Mouse (Mus musculus): ENCODE data around the gene Slc27a3.

Slc27a3 gene

DNA sequence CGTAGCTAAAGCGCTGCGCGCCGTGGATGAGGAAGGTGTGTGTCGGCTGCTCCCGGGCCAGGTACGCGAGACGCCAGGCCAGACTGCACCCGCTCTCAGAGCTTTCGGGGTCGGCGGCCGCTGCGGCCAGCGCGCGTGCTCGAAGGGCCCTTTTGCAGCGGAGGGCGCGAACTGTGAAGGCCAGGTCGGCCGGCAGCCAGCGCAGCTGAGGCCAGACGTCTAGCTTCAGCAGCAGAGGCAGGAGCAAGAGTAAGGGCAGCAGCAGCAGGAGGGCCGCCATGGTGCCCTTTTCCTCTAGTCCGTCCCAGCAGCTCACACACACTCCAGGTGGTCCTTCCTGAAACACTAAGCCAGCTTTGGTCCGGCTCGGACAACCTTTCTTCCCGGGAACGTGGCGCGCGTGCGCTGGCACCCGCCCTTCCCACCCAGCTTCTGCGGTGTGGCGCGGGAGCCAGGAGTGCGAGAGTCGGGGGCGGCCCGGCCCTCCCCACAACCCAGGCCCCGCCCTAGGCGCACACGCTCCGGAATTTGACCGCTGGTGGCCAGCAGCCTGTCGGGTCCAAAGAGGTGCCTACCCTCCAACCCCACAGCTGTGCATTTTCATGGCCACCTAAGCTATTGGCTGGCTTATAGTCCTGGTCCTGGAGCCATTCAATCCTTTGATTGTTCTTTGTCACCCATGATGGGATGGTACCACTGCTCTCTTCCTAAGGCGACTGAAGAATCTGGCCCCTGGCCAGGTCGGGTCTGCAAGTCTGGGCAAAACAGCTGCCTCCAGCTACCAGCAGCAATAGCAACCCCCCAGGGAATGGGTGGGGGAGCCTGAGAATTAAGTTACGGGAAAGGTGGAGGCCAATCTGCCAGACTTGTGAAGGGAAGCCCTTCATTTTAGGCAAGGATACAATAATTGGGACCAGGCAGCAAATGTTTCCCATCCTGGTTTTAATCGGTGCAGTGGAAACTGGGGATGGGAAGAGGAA, at the start of gene Slc27a3:
Slc27a3 (minus strand) TSS at position 428 of the 980 bp plus-strand sequence.
- peak; percentile 95 for DNase-seq

DNA sequence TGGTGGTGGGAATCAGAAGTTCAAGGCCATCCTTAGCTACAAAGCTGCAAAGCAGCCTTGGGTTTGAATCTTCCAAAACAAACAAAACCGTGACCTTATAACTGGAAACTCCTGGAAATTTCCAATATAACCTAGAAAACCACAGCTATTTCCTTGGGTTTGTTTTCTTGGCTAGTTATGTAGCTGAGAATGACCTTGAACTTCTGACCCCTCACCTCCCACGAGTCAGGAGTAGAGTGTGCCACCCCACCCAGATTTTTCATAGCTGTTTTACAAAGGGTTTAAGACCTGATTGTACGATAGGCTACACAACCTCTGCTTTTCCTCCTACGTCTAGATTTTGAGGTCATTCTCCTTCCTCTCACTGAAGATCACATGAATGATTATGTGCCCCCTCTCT, 47.4 kb upstream of the Slc27a3 start:
- no peak for DNase-seq

DNA sequence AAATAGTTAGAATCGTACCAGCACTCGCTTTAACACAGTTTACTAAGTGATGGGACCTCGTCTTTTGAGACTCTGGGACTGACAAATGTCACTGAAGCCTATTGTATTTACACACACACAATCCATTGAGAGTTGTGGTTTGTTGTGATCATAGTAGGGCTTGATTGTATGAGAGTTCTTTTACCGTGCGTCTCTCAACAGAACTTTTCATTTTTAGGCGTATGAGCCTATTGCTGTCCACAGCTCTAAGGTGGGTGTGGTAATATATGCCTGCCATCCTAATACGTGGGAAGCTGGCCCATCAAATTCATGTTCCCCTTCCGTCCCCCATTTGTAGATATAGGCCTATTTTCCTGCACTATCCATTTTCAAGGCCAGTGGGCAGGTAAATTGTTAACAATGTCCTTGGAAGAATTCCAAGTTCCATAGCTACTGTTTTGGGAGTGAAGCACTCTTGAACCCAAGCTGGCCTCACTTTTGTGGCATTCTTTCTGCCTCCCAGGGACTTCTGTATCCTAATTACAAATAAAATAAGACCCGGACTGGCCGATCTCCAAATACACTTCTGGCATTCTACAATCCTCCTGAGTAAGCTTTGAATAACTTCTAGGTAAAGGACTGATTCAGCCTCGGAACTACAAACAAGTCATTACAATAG, 44.5 kb upstream of the Slc27a3 start:
- DNase-seq = no peak

DNA sequence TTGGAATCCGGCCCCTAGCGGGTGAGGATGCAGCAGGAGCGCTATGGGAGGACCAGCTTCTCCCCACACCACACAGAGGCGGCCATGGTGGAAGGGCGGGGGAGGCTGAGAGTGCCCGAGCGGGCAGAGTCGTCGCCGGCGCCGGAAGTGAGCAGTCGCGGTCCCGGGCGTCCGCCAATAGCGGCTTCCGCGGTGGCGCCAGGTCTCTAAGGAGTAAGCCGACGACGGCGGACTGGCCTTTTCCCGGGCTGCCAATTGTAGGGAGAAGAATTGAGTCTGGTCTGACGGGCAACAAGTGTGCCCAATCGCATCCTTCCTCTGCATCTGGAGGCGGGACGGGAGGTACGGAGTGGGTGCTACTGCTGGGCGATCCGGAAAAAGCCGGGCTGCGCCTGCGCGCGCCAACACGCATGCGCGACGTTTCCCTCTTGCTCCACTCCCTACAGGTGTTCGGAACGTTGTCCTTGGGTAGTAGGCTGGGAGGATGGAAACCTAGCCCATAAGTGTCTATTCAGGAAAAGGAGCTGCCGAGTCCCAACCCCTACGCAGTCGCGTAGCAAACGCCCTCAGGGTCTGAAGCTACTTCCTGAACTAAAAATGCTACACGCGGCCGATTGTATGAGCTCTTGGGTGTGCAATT, 43.8 kb upstream of the Slc27a3 start, which contains the start of gene Ints3:
Ints3 (minus strand) TSS at position 242 of the 640 bp plus-strand sequence.
- DNase-seq = peak; percentile 100

DNA sequence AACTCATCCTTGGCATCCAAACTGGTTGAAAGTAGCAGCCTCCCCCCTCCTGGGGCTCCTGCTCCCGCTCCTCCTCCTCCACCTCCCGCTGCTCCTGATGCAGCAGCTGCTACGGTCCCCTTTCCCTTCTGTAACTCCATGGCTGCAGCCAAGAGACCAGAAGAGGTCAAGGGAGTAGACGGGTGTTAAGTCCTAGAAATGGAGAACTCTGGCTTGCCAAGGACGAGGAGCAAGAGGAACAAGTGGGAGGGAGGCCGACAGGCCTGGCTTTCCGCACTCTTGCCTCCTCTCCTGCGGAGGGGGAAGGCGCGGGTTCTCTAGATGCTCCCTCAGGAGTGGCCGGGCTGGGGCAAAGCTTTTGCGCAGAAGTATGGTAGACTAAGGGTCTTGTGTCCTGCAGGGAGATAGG, 43.1 kb upstream of the Slc27a3 start:
- DNase-seq = peak; percentile 97

DNA sequence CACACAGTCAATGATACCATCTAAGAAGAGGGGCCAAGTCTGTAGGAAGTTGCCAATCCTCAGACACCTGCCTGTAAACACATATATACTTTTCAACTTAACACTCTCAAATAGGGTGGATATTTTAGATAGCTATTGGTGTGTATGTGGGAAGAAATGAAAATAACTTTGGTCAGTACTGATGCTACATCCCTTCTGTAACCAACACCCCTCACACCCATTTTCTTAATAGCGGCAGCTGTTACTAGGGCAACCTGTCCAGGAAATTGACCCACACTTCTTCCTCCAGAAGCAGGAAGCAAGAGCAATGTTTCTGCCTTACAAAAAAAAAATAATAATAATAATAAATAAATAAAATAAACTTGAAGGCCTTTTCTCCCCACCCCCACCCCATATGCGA, 42.6 kb upstream of the Slc27a3 start:
- no peak for DNase-seq

DNA sequence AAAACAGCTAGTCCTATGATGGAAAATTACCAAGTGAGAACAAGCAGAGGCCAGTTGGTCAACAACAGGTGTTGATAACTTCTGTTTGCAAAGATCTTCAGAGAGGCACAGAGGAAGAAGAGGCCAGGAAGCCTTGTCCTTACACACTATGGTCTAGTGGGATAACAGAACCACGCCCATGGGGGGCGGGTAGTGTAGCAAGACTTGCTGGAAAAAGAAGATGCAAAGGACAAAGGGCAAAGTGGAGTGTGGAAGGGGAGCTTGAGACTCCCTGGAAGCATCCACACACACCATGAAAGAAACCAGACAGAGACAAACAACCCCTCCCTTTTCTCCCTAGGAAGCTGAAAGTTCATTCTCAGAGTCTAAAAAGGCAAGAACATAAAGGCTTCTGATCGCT, 39.8 kb upstream of the Slc27a3 start:
- peak; percentile 89 for DNase-seq

DNA sequence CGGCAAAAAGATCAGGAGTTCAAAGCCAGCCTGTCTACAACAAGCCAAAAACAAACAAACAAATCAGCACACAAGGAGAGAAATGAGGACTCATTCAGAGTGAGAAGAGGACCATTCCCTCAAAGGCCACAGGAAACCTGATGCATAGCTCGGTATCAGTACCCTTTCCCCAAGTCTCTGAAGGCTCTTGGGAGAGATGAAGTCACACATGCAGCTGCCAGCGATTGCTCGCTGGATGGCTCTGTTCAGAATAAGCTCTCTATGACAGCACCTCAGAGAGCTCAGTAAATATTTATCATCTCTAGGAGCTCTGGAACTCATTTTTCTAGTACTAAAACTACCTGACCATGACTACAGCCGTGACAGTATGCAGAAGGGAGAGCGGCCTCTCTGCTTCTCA, 38.4 kb upstream of the Slc27a3 start:
- peak; percentile 94 for DNase-seq

DNA sequence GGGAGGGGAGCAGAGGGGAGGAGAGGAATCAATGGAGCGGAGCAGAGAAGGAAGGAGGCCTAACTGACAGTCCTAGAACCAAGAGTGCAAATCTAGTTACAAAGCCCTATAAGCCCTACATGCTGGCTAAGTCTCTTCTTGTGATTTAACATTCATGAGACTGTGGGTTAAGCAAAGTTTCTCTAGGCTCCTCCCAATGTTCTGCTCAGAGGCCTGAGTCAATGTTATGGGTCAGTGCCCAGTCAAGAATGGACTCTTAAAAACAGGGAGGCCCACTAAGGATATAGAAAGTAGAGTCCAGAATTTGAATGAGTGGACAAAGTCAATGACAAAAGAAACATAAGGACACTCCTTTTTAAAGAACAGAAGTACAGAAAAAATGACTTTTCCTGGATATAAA, 37.8 kb upstream of the Slc27a3 start:
- no peak for DNase-seq

DNA sequence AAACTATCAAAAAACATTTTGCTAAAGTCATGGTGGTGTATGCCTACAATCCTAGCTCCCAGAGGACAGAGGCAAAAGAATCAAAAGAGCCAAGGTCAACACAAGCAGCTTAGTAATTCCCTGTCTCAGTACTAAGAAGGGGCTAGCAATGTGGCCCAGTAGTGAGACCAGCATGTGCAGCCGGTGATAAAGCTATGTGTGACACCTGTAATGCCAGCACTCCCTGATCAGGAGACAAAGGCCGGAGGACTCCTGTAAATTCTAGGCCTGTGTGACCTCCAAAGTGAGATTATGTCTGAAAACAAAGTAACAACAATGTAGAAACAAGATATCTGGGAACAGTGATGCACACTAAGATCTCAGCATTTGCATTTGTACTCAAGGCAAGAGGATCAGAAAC, 35.8 kb upstream of the Slc27a3 start:
- no peak for DNase-seq

DNA sequence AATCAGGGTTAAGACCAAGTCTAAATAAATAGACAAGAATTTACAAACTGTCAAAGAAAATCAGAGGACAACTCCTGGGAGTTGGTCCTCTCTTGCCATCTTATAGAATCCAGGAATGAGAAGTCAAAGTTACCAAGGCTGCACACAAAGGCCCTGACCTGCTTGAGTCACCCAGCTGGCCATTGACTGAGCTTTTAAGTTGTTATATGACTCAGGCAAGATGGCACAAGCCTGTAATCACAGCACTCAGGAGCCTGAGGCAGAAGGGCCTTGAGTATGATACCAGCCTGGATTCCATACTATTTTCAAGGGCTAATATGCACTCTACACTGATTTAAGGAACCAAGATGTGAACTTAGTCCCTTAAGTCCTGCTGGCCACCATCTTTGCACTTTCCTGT, 33.8 kb upstream of the Slc27a3 start:
- DNase-seq = no peak

DNA sequence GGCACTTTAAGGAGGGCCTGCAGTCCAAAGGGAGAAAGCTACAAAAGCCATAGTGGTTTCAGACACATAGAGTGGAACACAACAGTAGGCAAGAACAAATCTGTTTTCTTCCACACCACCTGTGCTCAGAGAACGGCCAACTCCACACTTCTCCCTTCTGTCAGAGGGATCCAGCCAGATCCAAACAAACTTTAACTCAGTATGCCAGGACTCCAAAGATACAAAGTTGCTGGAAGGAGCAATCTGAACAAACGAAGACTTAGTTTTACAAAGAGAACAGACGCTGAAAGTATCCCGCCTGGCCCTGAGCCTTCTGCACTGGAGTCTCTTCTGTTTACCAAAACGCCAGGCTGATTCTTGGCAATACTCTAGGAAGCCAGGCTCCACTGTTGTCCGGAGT, 31.0 kb upstream of the Slc27a3 start:
- no peak for DNase-seq

DNA sequence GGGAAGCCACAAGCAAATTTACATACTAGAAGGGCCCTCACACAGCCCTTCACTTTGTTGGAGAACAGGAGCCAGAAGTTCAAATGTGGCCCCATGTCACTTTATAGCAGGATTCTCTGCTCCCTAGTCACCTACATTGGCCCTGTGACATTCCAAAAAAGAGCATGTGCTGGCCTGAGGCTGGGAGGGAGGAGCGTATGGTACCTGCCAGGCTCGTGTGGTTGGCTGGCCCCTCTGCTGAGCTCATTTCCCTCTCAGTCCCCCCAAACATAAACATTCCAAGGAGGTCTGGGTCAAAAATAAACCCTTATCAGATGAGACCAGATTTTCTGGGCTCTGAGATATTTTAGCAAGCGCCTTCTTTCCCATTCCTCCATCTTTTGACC, 23.3 kb upstream of the Slc27a3 start:
- peak; percentile 83 for DNase-seq

DNA sequence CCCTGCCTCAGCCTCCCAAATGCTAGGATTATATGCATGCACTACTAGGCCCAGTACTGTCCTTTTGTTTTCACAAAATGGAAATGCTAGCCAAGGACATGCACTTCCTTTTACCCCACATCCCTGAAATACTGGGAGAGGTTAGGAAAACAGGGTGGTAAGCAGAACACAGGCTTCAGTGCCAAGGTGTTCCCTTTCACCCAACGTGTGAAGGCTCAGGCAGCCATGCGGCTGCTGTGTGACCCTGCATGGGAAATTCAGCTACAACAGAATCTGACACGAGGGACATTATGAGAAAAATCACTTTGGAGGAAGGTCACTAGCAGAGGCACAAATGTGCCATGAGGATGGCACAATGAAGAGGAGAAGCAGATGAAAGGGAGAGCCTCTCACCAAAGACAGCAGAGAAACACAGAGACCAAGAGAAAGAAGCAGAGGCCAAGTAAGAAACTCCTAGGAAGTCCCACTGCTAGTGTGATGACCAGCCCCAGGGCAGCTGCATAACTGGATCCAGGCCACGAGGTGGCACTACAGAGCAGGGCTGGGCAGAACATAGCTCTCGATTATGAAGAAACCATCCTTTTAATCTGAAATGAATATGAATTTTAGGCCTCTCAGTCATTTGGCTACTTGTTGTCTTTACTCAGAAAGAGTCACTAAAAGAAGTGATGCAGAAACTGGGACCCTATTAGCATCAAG, 22.7 kb upstream of the Slc27a3 start:
- DNase-seq = peak; percentile 96

DNA sequence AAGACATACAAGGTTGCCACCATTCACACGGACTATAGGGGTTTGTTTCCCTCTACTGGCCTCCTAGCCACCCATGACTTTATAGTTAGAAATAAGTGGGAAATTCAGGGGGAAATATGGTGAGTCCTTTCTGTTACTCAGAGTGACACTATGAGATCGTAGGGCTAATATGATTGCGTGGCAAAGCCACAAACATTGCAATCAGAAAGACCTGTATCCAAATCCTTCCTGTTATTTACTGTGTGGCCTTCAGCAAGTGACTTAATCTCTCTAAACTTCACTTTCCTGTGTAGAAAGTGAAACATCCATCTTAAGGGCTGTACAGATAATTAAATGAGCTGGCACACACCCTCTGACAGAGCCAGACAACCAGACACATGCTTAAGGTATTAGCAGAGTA, 19.0 kb upstream of the Slc27a3 start:
- DNase-seq = no peak

DNA sequence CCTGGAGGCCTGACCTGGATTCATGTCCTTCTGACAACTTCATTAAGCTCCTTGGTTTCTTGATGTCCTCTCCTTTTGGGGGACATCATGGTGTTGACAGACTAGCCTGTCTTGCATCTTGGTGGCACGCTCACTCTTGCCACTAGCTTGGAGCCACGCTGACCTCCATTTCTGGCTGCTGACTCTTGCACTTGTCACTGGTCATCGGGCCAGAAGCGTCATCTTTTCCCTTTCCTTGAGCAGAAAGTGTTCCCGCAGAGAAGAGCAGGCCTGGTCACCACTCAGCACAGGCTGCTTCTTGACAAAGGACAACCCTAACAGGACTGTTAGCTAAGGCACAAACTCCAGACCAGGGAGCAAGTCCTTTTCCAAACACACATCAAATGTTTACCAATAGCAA, 16.7 kb upstream of the Slc27a3 start:
- no peak for DNase-seq

DNA sequence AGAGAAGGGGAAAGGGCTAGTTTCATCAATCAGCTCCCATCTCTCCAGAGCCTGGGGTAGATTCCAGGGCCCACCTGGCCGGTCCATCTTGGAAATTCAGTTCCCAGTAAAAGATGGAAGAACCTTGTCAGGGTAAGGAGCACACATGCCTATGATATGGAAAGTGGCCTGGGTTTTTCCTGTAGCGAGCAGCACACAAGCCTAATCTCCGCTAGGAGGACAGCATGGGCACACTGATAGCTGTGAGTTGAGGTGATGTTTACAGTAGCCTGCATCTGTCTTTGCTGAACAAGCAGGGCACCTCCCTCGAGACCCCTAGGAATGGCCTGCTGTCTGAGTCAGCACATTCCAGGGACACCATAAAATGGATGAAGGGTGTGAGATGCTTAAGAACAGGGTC, 14.9 kb upstream of the Slc27a3 start:
- peak; percentile 69 for DNase-seq

DNA sequence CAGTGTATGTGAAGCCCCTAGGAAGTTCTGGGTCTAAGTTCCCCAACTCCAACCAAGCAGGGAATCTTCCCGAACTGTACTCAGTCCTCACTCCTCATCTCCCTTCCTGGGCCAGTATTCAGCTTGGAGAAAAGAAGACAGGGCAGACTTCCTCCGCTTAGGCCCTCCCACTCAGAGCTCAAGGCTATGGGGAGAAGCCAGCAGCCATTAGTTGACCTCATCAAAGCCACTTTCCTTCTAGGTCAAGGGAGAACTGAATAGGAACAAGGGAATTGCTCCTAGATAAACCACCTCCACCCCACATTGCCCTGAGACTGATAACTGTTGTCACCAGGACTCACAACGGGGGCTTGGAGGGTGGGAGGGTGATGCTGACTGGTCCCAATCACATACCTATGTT, 14.4 kb upstream of the Slc27a3 start:
- DNase-seq = peak; percentile 61

DNA sequence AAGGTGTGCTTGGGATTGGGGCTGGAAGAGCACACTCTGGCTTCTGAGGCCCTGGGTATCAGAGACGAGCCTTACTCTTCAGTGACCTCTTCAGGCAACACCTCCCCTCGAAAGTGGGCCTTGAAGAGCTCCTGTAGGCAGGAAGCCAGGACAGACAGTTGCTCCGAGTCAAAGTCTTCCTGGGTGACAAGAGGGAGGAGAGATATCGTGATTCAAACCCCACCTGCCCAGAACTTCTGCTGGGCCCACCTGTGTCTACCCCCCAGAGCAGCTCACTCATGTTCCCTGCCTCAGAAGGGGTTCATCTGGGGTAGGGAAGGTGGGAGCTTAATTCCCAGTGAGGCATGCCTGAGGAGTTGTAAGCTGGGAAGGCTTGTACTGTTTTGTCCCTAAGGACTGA, 11.3 kb upstream of the Slc27a3 start:
- DNase-seq = peak; percentile 69

DNA sequence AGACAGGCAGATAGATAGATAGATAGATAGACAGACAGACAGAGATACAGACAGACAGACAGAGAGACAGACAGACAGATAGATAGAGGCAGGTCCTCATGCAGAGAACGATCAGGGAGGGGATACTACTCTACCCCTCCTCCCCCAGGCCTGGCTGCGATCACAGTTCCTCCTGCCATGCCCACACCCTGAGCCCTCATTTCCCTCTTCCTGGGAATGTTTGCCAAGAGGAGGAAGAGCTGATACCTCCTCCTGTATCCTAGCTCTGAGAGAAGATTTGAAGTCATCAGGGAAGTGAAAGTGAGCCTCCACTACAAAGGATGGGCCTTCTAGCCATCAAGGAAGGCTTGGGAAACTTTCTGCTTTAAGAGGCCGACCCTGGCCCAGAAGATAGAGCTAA, 5.9 kb upstream of the Slc27a3 start:
- peak; percentile 91 for DNase-seq

DNA sequence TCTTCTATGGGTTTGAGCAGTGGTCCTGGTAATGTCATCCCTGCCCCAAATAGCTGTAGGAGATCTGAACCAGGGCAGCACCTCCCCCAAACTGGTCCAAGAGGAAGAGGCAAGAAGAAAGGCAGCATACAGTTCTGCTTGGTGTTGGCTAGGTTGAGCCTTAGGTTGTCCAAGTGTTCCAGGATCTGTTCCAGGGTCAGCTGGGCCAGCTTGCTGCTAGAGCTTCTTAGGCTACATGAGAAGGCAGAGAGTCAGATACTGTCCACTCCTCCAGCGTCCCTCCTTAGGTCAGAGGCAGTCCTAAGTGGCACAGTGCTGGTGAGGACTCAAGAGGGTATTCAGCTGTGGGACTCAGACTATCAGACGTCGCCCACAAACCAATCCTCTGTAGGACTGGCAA, 2.9 kb upstream of the Slc27a3 start:
- no peak for DNase-seq

DNA sequence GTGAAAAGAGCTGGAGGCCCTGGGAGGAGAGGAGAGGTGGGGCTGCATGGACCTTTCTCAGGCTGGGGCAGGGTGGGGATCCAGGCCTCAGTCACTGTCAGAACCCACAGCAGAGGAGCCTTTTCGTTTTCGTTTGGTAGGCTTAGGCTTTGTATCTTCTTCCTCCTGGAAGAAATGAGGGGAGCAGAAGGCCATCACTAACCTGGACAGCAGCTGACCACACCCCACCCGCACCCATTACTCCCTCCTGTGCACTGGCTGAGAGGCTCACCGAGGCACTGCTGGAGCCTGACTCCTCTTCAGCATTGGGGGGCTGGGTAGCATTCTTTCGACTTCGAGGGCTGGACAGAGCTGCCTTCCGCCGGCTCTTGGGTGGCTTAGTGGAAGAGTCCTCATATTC, 2.2 kb upstream of the Slc27a3 start:
- peak; percentile 91 for DNase-seq

DNA sequence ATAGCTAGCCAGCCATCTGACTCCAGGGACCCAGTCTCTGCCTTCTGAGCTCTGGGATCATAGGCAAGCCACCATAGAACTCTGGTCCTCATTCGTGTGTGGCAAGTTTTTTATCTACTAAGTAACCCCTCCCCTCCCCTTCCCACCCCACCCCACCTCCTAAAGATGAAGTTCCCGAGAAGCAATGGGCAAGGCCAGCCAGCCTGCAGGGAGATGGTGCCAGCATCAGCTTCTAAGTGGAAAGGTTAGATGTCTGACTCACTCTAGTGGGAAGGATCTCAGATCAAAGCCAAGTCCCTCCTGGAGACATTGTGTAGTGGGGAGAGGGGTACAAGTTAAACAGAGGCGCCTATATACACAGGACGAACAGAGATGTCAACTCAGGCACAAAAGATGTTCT, 1.3 kb upstream of the Slc27a3 start:
- DNase-seq = peak; percentile 85
